Mouse (Mus musculus): ENCODE data around the gene 4931414P19Rik. TPM values are rescaled to one million over a fixed set of nuclear protein-coding genes. Genes with fewer than 3 reads are reported as not detected.

4931414P19Rik gene
- polyA plus RNA-seq, 1 experiment, result 12.8 TPM

DNA sequence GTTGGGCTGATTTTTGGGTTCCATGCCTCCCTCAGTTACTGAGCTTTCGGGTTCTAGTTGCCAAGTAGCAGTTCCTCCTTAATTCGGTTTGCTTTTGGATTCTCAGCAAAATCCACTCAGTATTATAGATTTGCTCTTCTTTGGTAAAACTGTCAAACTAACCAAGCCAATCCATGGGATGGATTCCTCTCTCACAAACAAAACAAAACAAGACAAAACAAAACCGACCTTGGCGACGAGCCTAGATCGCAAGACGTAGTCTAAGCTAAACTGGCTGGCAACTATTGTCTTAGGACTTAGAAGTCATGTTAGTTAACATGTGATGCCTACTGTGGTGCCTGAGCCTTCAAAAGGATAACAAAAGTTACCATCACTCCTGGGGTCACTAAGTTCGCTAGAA lies 2.1 kb downstream of the 4931414P19Rik start:
- no peak for DNase-seq (ENCODE audit: low read depth)
- no peak for TF ChIP-seq CTCF (IDR thresholded peaks at IDR 0.05; ENCODE audit: borderline replicate concordance, extremely low read depth, insufficient read depth, insufficient read length)
- no peak for TF ChIP-seq POLR2A (IDR thresholded peaks at IDR 0.05; ENCODE audit: borderline replicate concordance, extremely low read depth, insufficient read depth, insufficient read length, poor library complexity, severe bottlenecking)

DNA sequence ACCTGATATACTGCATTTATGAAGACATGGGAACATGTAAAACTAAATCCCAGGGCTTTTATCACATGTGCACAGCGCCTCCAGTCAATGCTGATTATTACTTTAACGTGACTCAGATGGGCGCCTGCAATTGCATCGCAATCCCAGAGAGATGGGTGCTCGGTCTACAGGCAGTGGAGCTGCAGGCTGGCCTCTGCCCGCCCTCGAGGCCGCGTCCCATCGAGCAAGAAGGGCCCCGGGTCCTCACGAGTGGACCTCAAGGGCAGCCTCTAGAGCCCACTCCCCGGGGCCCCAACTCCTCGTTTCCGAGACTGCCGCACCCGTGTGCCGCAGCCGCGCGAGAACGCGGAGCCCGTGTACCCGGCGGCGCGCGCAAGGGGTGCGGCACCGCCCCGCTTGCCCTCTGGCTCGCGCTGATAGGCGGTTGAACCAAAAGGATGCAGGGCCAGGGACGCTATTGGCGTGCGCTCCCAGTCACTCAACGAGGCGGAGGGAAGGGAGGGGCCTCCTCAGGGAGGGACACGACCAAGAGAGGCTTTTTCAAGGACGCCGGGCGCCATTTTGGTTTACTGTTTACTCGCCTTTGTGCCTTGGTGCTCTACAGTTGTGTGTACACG lies 2.6 kb downstream of the 4931414P19Rik start:
- peak; percentile 99 for DNase-seq (ENCODE audit: low read depth)
- TF ChIP-seq CTCF (IDR thresholded peaks at IDR 0.05; ENCODE audit: borderline replicate concordance, extremely low read depth, insufficient read depth, insufficient read length) (no peak), POLR2A (IDR thresholded peaks at IDR 0.05; ENCODE audit: borderline replicate concordance, extremely low read depth, insufficient read depth, insufficient read length, poor library complexity, severe bottlenecking) (peak; percentile 97)

DNA sequence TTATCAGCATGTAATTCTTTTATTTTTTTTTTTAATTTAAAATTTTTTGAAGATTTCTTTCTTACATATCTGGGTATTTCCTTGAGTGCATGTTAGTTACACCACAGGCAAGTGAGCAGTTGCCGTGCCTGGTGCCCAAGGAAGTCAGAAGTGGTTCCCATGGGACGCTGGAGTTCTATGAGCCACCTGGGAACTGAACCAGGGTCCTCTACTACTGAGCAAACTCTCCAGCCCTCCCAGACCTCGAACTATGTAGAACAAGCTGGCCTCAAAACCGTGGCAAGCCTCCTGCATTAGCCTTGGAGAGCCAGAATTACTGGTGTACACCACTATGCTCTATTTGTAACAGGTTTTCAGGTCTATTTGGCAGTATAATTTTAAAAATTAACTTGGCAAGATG lies 3.2 kb downstream of the 4931414P19Rik start:
- TF ChIP-seq POLR2A (IDR thresholded peaks at IDR 0.05; ENCODE audit: borderline replicate concordance, extremely low read depth, insufficient read depth, insufficient read length, poor library complexity, severe bottlenecking) (no peak), CTCF (IDR thresholded peaks at IDR 0.05; ENCODE audit: borderline replicate concordance, extremely low read depth, insufficient read depth, insufficient read length) (no peak)
- DNase-seq (ENCODE audit: low read depth), result no peak

DNA sequence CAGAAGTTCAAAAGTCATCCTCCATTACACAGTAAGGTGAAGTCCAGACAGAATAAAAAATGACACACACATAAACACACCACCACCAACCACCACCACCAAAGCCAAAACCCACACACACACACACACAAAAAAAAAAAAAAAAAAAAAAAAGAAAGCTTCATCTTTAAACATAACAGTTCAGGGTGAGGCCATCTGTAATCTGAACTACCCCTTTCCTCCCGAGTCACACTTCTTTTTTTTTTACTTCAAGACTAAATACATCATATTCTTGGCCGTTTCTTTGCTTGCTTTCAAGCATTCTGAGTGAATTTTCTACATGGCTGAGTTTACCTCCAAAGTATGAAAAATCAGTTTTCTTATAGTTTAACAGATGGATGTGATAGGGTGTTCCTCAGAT lies 4.2 kb downstream of the 4931414P19Rik start:
- no peak for DNase-seq (ENCODE audit: low read depth)
- TF ChIP-seq POLR2A (IDR thresholded peaks at IDR 0.05; ENCODE audit: borderline replicate concordance, extremely low read depth, insufficient read depth, insufficient read length, poor library complexity, severe bottlenecking) (no peak), CTCF (IDR thresholded peaks at IDR 0.05; ENCODE audit: borderline replicate concordance, extremely low read depth, insufficient read depth, insufficient read length) (no peak)

- TF ChIP-seq POLR2A (IDR thresholded peaks at IDR 0.05; ENCODE audit: borderline replicate concordance, extremely low read depth, insufficient read depth, insufficient read length, poor library complexity, severe bottlenecking) (no peak), CTCF (IDR thresholded peaks at IDR 0.05; ENCODE audit: borderline replicate concordance, extremely low read depth, insufficient read depth, insufficient read length) (peak; percentile 49; the same call in 1 of the 2 replicates)
These were observed 8.7 kb downstream of the 4931414P19Rik start for GRCm38 (mm10) chr14:54597084-54597483.

GRCm38 (mm10) chr14:54594631-54595414 lies 11.0 kb downstream of the 4931414P19Rik start:
- TF ChIP-seq CTCF (IDR thresholded peaks at IDR 0.05; ENCODE audit: borderline replicate concordance, extremely low read depth, insufficient read depth, insufficient read length) (no peak), POLR2A (IDR thresholded peaks at IDR 0.05; ENCODE audit: borderline replicate concordance, extremely low read depth, insufficient read depth, insufficient read length, poor library complexity, severe bottlenecking) (no peak)
- DNase-seq (ENCODE audit: low read depth), result peak; percentile 53

More at GRCm38 (mm10) chr14:54597084-54597483, 8.7 kb downstream of the 4931414P19Rik start:
- no peak for DNase-seq (ENCODE audit: low read depth)

- DNase-seq (ENCODE audit: low read depth), result no peak
- TF ChIP-seq POLR2A (IDR thresholded peaks at IDR 0.05; ENCODE audit: borderline replicate concordance, extremely low read depth, insufficient read depth, insufficient read length, poor library complexity, severe bottlenecking), result no peak
- TF ChIP-seq CTCF (IDR thresholded peaks at IDR 0.05; ENCODE audit: borderline replicate concordance, extremely low read depth, insufficient read depth, insufficient read length), result peak; percentile 34; the same call in 1 of the 2 replicates
These were observed 11.7 kb downstream of the 4931414P19Rik start for GRCm38 (mm10) chr14:54594055-54594454.

DNA sequence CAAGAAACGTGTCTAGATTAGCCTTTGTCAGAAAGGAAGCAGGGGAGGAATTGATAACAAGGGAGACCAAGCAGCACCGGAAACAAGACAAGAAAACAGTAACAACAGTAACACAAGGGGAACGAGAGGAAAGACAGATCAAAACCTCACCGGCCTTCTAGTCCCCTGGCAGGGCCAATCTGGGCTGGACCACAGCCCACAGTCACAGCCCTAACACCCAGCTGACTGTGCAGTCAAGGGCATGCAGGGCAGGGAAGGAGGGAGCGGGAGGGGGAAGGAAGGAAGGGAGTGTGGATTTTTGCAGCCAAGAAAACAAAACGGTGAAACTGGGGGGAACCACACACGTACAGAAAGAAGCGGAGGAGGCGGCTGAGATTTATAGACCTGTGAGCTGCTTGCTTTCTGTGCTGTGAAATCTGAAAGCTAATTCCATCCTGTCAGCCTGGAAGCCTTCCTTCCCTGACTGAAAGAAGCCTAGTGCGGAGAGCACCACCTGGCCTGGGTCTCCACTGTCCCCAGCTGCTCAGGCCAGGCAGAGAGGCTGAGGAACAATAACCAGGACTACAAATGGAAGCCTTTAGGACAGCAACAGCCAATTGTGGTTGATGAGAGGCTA lies 13.4 kb downstream of the 4931414P19Rik start:
- TF ChIP-seq CTCF (IDR thresholded peaks at IDR 0.05; ENCODE audit: borderline replicate concordance, extremely low read depth, insufficient read depth, insufficient read length), result no peak
- no peak for TF ChIP-seq POLR2A (IDR thresholded peaks at IDR 0.05; ENCODE audit: borderline replicate concordance, extremely low read depth, insufficient read depth, insufficient read length, poor library complexity, severe bottlenecking)
- DNase-seq (ENCODE audit: low read depth), result peak; percentile 17

- no peak for DNase-seq (ENCODE audit: low read depth)
- TF ChIP-seq CTCF (IDR thresholded peaks at IDR 0.05; ENCODE audit: borderline replicate concordance, extremely low read depth, insufficient read depth, insufficient read length) (no peak), POLR2A (IDR thresholded peaks at IDR 0.05; ENCODE audit: borderline replicate concordance, extremely low read depth, insufficient read depth, insufficient read length, poor library complexity, severe bottlenecking) (no peak)
These were observed 14.7 kb downstream of the 4931414P19Rik start for GRCm38 (mm10) chr14:54591056-54591455.

GRCm38 (mm10) chr14:54583681-54584338 lies 22.0 kb downstream of the 4931414P19Rik start:
- peak; percentile 72; the same call in 1 of the 2 replicates for TF ChIP-seq CTCF (IDR thresholded peaks at IDR 0.05; ENCODE audit: borderline replicate concordance, extremely low read depth, insufficient read depth, insufficient read length)
- TF ChIP-seq POLR2A (IDR thresholded peaks at IDR 0.05; ENCODE audit: borderline replicate concordance, extremely low read depth, insufficient read depth, insufficient read length, poor library complexity, severe bottlenecking), result no peak
- peak; percentile 73 for DNase-seq (ENCODE audit: low read depth)

- TF ChIP-seq CTCF (IDR thresholded peaks at IDR 0.05; ENCODE audit: borderline replicate concordance, extremely low read depth, insufficient read depth, insufficient read length), result no peak
- no peak for TF ChIP-seq POLR2A (IDR thresholded peaks at IDR 0.05; ENCODE audit: borderline replicate concordance, extremely low read depth, insufficient read depth, insufficient read length, poor library complexity, severe bottlenecking)
- DNase-seq (ENCODE audit: low read depth), result no peak
These were observed 23.3 kb downstream of the 4931414P19Rik start for GRCm38 (mm10) chr14:54582536-54582935.

Data from brain, embryonic 14.5 days (tissue).